Mouse (Mus musculus) MEL (cell line): Measurements from ENCODE around the gene Dok7.

Source experiments
- CHD2 ChIP-seq: IDR thresholded peaks from 2 replicates; pipeline ENCODE4 v1.6.1; 2011; ENCODE audit warnings: low read length, improper control_type of control experiment
- CTCF ChIP-seq, 3 experiments: IDR thresholded peaks in 2 of 3; conservative IDR thresholded peaks in 1 of 3; 2 replicates each; pipeline ENCODE4 v1.5.1; 2011 to 2012; ENCODE audit warnings: low read length in 3 of 3, low read depth in 2 of 3, mild to moderate bottlenecking in 2 of 3, improper control_type of control experiment in 1 of 3, inconsistent platforms in 1 of 3, mixed read lengths in 1 of 3, moderate library complexity in 1 of 3; ENCODE audit not compliant: control insufficient read depth in 1 of 3, insufficient read depth in 1 of 3, poor library complexity in 1 of 3, severe bottlenecking in 1 of 3
- EP300 ChIP-seq, 2 experiments: IDR thresholded peaks; 2 replicates each; pipeline ENCODE4 v1.6.1; 2011; ENCODE audit warnings: improper control_type of control experiment in 2 of 2, low read length in 2 of 2, low read depth in 1 of 2, mild to moderate bottlenecking in 1 of 2
- MAFK ChIP-seq: IDR thresholded peaks from 2 replicates; pipeline ENCODE4 v1.6.1; 2011; ENCODE audit warnings: low read depth, mild to moderate bottlenecking, low read length, improper control_type of control experiment, borderline replicate concordance
- MXI1 ChIP-seq: IDR thresholded peaks from 2 replicates; pipeline ENCODE4 v1.6.1; 2011; ENCODE audit warnings: mild to moderate bottlenecking, low read depth, low read length, improper control_type of control experiment
- ZMIZ1 ChIP-seq: IDR thresholded peaks from 2 replicates; pipeline ENCODE4 v1.6.1; 2012; ENCODE audit warnings: low read depth, mild to moderate bottlenecking, inconsistent platforms, low read length, improper control_type of control experiment, moderate library complexity
- ZNF384 ChIP-seq: IDR thresholded peaks from 2 replicates; pipeline ENCODE4 v1.6.1; 2012; ENCODE audit warnings: low read depth, mild to moderate bottlenecking, inconsistent platforms, low read length, improper control_type of control experiment

- TF ChIP-seq ZNF384 (no peak), EP300 (IDR thresholded peaks at IDR 0.05; ENCODE audit: low read depth in 1 of 2, low read length in 2 of 2) (no peak), MXI1 (no peak), MAFK (no peak), CTCF (IDR thresholded peaks at IDR 0.05 in 2 of 3, conservative IDR thresholded peaks at IDR 0.05 in 1 of 3; ENCODE audit: control insufficient read depth in 1 of 3, insufficient read depth in 1 of 3, low read depth in 2 of 3, low read length in 3 of 3, poor library complexity in 1 of 3, severe bottlenecking in 1 of 3) (no peak), ZMIZ1 (no peak), CHD2 (no peak)
Observed at GRCm38 (mm10) chr5:35041268-35041829, 15.2 kb upstream of the Dok7 start, which contains the start of gene Hgfac.
